Mouse (Mus musculus): Measurements from ENCODE around the gene Spink4. TPM values are rescaled to one million over a fixed set of nuclear protein-coding genes. Genes with fewer than 3 reads are reported as not detected.
"Not testable (repeated sequence)": the region's sequence is repeated elsewhere in the genome, so short reads cannot be mapped to it uniquely, and the experiment has no call there.

Gene Spink4
- total RNA-seq, 2 experiments from 2014 or later, result not detected

DNA sequence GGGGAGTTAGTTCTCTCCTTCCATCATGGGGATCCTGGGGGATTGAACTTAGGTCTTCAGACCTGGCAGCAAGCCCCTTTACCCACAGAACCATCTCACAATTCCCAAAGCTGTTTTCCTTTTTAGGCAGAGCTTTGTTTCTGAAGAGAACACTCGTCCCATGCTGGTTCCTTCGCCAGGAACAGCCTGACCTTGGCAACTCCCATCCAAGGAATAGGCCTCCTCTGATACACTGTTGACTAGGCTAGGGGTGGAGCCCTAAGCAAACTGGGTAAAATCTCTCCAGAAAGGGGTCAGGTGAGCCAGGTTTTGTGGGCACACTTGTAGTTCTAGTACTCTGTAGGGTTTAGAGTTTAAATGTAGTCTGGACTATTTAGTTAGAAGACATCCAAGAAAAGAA is 20.6 kb upstream of the Spink4 start:
- intact Hi-C loops (cut with DNase I), result no loop called here
- no peak for DNase-seq (ENCODE audit: low spot score in 2 of 2)

DNA sequence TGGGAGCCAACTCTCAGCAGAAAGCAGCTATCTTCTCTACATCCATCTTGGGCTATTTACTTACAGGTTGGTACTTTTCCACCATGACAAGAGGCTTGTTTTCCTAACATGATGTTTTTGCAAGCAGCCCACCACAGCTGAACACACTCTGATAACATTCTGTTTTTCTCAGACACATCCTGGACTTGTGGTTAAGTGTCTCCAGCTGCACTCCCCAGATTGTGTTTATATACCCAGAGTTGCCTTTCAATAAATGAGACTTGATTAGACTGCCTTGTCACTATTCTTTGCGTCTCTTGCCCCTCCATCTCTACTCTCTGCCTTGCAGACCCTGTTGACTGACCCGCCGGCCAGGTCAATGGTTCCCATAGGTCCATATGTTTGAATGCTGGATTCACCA is 19.8 kb upstream of the Spink4 start:
- intact Hi-C loops (cut with DNase I), result no loop called here
- no peak for DNase-seq (ENCODE audit: low spot score in 2 of 2)

DNA sequence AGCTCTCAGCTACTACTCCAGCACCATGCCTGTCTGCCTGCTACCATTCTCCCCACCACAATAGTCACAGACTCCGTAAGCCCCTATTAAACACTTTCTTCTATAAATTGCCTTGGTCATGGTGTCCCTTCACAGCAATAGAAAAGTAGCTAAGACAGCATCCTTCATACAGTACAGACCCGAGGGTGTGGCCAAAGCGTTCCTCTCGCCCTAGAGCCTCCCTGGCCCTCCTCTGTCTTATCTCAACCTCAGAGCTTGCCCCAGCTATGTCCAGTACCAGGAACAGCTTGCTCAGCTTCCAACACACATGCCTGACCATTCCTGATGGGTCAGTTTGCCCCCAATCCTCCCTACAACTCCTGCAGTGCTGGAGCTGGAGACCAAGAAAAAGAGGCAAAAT is 19.2 kb upstream of the Spink4 start:
- intact Hi-C loops (cut with DNase I), result no loop called here
- DNase-seq (ENCODE audit: low spot score in 2 of 2), result no peak

DNA sequence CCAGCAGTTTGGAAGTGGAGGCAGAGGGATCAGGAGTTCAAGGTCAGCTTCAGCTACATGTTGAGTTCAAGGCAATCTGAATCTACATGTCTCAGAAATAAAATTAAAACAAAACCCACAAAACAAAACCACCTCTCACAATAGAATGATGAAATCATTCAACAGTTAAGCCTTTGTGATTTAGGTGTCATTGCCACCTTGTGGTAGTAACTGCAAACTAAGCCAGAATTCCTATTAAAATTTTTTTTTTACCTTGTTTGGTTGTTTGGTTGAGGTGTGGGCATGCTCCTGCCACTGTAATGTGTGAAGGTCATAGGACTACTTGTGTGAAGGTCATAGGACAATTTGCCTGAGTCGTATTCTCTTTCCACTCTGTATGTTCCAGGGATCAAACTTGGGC is 13.6 kb upstream of the Spink4 start:
- intact Hi-C loops (cut with DNase I), result loop anchor here (1.0 kb wide), 1 partner anchor 132 kb away; no protein-coding TSS in a partner anchor
- no peak for DNase-seq (ENCODE audit: low spot score in 2 of 2)

DNA sequence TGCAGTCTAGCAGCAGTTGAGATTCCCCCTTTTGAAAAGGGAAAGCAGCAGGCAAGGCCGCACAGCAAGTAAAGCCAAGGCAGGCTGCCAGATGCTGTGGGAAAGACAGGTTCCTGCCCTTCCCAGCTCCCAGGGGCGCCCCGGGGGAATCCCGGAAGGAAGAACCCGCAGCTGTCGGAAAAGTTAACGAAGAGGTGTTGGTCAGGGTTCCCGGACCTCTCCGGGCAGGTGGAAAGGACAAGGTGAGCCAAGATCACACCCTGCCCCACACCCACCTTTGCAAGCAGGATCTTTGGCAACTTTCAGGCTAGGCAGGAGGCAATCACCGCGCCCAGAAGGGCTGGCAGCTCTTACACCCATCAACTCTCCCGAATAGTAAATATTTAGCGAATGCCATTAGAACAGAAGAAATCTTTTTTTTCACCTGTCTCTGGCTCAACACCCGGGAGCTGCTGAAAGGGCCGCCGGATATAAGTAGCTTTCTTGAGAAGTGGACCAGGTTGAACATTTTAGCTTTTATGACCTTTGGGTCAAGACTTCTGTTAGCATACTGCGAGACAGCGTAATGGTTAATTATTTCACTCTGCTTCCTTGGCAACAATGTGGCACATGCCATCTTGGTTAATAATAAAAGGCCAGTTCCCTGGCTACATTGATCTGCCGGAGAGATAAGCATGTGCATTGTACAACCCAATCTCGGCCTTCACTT is 11.4 kb upstream of the Spink4 start:
- intact Hi-C loops (cut with DNase I), result no loop called here
- no peak for DNase-seq (ENCODE audit: low spot score in 2 of 2)

DNA sequence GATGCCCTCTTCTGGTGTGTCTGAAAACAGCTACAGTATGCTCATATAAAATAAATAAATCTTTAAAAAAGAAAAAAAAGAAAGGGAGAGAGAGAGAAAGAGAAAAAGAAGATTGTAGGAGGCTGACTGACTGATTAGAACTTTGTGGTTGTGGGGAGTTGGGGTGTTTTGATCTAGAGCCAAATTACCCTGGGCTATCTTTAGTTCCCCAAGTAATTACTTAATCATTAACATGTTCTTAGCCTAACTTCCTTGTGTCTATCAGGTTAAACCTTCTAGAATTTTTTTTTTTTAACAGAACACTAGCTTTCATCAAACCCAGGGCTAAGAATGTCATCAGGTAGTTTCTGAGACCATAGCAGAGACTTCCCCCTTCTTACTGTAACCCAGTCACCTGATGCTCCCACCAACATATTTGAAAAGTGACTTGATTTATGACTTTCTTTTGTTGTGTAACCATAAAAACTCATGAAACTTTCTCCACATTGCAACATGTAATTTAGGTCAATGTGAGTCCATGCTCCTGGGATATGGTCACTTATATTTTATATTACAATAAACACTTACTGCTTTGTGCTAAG is 5.5 kb upstream of the Spink4 start:
- DNase-seq (ENCODE audit: low spot score in 2 of 2), result no peak
- intact Hi-C loops (cut with DNase I), result no loop called here

DNA sequence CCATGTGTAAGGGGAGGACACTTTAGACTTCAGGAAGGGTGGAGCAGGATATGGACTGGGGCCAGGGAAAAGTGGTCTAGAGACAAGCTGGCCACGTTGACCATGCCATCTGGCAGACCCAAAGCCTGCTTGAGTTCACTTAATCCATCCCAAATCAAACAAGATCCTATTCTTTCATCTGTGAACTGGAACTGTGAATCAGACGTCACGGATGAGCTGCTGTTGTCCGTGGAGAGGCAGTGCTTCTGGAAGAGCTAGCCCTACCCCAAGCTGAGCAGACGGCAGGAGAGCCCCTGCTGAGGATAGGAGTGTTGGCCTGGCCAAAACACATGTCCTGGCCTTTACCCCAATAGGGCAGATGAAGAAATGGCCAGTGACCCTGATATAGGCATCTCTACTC is 3.9 kb upstream of the Spink4 start:
- no peak for DNase-seq (ENCODE audit: low spot score in 2 of 2)
- intact Hi-C loops (cut with DNase I), result no loop called here

DNA sequence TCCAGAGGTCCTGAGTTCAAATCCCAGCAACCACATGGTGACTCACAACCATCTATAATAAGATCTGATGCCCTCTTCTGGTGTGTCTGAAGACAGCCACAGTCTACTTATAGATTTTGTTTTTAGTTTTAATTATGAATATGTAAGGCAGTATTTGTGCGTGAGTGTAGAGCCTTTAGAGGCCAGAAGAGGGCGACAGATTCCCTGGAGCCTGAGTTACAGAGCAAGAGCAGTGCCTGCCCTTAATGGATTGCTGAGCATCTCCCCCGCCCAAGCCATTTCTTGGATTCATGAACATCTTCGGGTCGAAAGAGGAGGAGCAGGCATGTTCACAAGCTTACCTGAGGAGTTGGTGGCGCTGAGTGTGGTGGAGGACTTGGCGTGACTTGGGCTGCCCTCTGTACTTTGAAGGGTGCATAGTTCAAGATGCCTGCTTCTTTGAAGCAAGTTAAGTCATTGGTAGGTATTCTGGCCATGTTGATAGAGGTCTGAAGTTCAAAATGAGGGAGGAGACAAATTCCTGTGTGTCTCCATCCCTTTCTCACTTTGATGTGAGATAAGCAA is 3.2 kb upstream of the Spink4 start:
- intact Hi-C loops (cut with DNase I), result no loop called here
- no peak for DNase-seq (ENCODE audit: low spot score in 2 of 2)

DNA sequence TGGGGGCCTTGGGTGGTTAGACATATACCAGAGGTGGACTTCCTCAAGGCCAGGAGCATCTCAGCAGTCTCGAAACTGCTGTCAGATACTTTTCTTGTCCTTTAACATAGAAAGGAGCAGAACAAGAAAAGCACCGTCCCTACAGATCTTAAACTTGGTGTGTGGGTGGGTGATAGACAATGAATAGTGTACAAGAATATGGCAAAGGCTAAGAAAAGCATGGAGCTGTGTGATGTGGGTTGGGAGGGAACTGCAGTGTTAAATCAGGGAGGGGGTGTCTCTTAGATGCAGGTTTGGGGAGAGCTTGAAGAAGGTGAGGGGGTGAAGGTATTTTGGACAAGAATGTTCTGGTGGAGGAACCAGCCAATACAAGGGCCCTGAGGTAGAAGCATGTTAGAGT is 724 bp downstream of the Spink4 start:
- intact Hi-C loops (cut with DNase I), result no loop called here
- DNase-seq (ENCODE audit: low spot score in 2 of 2), result peak in 1 of 2 experiments; percentile 18

DNA sequence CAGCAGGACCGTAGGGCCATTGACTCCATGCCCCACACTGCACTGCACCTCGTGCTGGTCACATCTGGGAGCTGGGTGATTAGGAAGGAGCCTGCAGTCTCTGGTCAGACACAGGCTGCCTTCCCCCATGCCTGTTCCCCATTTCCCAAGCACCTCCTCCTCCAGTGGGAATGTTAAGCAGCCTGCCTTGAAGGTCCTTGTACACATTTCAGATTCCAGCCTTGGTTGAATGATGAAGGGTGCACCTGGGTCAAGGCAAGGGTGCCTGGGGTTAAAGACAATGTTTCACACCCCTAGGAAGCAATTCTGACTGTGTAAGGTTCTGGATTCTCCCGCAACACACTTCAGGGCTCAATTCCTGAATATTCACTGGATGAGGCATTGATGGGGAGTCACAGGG is 1.4 kb downstream of the Spink4 start:
- intact Hi-C loops (cut with DNase I), result no loop called here

DNA sequence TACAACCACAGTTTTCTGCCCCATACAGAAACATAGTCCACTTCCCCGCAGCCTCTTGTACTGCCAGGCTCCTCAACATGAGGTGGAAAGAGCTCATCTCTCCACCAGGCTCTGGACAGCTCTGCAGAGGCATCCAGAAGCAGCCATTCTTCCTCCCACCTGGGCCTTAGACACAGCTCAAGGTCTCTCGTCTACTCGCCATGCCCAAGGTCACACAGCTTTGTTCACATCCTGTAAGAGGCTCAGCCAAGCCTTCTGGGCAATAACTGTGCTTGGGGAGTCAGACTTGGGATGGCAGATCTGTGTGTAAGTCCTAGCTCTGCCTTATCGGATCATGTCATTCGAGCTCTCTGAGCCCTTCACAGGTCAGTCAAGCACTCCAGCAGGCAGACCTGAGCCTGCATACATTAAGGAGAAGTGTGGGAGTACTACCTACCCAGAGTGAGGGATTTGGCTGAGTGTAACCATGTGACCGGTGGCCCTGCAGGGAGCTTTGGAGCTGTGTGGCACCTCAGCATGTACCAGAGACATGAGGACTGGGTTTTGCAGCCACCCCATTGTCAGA is 3.3 kb downstream of the Spink4 start:
- DNase-seq (ENCODE audit: low spot score in 2 of 2), result no peak
- intact Hi-C loops (cut with DNase I), result no loop called here

More for the DNA sequence above, 1.4 kb downstream of the Spink4 start:
- DNase-seq (ENCODE audit: low spot score in 2 of 2), result no peak

DNA sequence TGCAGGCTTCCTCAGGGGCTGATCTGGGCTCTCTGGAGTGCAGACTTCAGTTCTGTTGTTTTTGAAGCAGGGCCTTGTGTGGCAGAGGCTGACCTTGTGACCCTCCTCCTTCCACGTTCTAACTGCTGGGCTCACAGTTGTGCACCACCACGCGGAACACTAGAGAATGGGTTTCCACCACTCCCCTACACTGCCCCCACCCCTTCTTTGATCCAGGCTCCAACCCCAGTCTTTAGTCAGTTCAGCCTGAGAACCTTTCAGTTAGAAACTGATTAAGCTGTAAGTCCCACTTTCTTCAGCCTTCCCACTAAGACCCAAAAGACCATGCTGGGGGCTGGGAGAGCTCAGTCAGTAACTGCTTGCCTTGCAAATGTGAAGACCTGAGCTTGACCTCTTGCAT is 5.7 kb downstream of the Spink4 start:
- no peak for DNase-seq (ENCODE audit: low spot score in 2 of 2)
- intact Hi-C loops (cut with DNase I), result no loop called here

DNA sequence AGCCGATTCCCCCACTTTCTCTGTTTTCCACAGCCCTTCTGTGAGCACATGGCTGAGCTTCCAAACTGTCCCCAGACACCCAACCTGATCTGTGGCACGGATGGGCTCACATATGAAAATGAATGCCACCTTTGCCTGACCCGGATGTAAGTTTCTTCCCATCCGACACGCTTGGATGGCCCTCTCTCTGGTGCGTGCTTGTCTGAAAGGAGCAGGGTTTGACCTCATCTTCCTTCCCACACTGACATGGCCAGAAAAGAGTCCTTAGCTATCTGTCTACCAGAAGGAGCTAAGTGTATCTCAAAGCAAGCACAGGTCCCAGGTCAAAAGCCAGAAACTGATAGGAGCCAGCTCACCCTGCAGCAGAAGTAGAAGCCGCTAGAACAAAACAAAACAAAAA is 9.2 kb downstream of the Spink4 start:
- intact Hi-C loops (cut with DNase I), result no loop called here
- DNase-seq (ENCODE audit: low spot score in 2 of 2), result no peak

DNA sequence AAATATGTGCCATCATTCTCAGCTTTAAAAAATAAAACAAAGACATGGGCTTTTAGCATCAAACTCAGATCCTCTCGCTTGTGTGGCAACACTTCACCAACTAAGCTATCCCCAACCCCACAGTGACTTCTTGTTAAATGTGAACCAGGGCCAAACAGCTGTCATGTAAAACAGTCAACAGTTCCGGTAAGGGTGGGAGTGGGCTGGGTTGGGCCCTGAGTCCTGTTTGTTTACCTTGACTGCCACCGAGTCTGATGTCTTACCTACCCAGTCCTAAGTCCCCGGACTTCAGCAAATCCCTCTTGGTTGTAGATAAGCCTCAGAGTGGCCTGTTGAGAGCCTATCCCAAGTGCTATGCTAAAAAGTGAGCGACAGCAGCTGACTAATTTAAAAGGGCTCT is 13.8 kb downstream of the Spink4 start:
- no peak for DNase-seq (ENCODE audit: low spot score in 2 of 2)
- intact Hi-C loops (cut with DNase I), result no loop called here

DNA sequence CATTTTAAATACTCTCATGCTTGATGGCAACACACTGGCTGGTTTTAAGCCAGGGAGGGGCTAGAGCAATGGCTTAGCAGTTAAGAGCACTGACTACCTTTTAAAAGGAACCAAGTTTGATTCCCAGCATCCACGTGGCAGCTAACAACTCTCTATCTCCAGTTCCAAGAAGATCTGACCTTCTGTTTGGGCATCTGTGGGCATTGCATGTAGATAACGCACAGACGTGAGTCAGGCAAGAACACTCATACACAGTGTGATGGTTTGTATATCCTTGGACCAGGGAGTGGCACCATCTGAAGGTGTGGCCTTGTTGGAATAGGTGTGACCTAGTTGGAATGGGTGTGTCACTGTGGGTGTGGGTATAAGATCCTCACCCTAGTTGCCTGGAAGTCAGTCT is 14.5 kb downstream of the Spink4 start:
- intact Hi-C loops (cut with DNase I), result not testable (repeated sequence)

DNA sequence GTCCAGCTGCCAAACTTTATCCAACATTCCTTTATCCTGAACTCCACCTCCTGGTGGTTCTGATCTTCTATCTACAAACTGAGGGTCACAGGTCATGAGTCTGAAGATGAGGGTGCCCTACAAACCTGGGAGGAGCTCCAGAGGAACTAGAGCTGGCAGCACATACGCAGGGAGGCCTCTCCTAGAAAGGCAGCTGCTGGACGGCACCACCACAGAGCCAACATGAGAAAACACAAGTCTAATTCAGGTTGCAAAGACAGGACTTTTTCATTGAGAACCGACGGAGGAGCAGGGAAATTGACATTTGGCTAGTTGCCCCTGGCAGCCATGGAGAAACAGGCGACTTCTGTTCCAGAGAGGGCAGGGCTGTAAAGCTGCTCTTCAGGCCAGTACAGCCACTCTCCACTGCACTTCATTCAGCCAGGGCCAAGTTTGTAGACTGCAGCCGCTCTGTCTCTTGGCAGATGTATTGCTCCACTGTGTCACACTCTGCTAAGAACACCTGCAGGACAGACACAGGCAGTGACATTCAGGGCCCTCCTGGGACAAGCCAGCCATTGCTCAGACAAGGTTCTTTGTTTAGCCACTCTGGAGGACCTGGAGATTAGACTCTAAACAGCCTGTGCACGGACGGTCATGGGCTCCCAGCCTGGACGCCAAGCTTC is 16.5 kb downstream of the Spink4 start:
- intact Hi-C loops (cut with DNase I), result no loop called here
- DNase-seq (ENCODE audit: low spot score in 2 of 2), result peak; percentile 26 to 33

More for the DNA sequence above, 14.5 kb downstream of the Spink4 start:
- DNase-seq (ENCODE audit: low spot score in 2 of 2), result not testable (repeated sequence)

DNA sequence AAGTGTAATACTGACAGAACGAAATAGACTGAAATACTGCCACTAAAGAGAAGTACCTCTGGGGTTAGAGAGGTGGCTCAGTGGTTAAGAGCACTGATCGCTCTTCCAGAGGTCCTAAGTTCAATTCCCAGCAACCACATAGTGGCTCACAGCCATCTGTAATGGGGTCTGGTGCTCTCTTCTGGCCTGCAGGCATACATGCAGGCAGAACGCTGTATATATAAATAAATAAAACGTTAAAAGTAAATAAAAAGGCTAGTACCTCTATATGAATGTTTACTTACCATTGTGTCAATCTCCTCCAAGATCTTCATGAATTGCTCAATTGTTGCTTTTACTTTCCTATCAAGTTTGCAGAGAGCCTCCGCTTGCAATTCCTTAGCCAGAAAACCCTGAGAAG is 18.9 kb downstream of the Spink4 start:
- DNase-seq (ENCODE audit: low spot score in 2 of 2), result no peak
- intact Hi-C loops (cut with DNase I), result no loop called here

DNA sequence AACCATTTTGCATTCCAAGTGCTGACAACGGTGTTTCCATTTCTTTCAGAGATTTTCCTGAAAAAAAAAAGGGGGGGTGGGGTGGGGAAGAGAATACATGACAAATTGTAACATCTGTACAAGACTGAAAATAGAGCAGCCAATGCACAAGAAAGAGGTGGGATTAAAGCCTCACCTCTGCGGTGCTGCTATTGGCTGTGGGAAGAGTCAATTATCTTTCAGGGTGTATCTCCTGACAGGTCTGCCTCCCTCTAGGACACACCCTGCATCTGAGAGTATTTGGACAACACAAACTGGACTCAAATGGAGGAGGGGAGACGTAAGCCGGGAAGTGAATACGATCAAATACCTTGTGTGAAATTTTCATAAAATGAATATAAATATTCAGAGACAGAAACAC is 23.8 kb downstream of the Spink4 start:
- DNase-seq (ENCODE audit: low spot score in 2 of 2), result no peak
- intact Hi-C loops (cut with DNase I), result no loop called here

DNA sequence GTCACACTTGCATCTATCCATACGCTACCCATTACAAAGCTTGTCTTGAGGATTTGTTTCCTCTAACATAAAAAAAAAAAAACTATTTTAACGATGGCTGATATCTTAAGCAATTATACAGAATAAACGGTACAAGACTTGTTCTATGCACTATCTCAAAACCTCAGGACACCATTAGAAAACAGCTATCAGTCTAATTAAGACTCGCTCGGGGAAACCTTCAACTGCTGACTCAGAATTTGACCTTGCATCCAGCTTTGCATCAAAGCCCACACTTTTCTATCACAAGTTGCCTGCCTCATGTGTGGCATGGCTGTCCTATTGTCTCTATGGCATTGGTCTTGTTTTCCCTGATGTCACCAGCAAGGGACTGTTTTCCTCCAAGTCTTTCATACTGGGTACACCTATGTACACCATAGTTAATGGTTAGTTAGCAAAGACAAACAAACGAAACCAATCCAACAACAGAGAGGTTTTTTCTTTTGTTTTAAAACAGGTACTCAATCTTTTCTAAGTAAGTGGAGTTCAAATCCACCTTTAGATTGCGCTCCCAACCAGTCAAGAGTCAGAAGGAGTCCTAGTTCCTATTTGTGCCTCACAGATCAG is 26.8 kb downstream of the Spink4 start:
- no peak for DNase-seq (ENCODE audit: low spot score in 2 of 2)
- intact Hi-C loops (cut with DNase I), result loop anchor here (5.0 kb wide), 1 partner anchor 189 kb away; the partner anchor contains the start of gene Smu1

DNA sequence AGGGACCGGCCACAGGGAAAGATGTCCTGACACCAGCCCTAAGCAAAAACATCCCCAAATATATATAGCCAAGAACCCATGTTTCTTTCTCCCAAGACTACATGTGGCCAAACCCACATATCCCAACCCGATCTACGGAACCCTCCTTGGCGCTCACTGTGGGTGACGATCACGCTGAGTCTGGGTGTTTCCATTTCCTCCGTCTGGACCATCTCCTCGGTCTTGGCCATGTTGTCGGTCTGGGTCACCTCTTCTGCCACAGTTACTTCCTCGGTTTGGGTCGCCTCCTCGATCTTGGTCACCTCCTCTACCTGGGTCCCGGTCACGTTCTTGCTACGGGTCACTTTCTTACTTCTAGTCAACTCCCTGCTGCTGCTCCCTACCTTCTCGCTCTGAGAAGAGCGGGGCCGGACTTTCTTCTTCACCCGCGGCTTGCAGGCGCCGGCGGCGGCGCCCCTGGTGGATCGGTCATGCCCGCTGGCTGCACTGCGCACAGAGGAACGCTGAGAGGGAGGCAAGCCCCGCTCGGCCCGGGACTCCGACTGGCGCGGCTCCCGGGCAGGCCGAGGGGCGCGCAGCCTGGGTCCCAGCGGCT is 27.8 kb downstream of the Spink4 start:
- no peak for DNase-seq (ENCODE audit: low spot score in 2 of 2)
- intact Hi-C loops (cut with DNase I), result loop anchor here (2.0 to 5.0 kb wide), 2 partner anchors 23 to 190 kb away; partner anchors contain the start of genes Nfx1 and Smu1

Measured in left cerebral cortex, postnatal 36 days (tissue).